Mouse (Mus musculus) neural tube, embryonic 12.5 days (tissue): ENCODE measurements around the gene P3h3. TPM values are rescaled to one million over a fixed set of nuclear protein-coding genes. Genes with fewer than 3 reads are reported as not detected.

ENCODE experiments used
- ATAC-seq: fragments of 200-750 bp; cut with Nextera tagmentation; 2 replicates; pipeline ENCODE4 v1.8.0; 2017; ENCODE audit warnings: low read depth, mild to moderate bottlenecking, moderate TSS enrichment, moderate library complexity; ENCODE audit not compliant: low FRiP score
- H3K27ac ChIP-seq: fragments of 300-500 bp; sonication (generic); 2 replicates; pipeline ENCODE4 v1.5.1; 2016
- H3K27me3 ChIP-seq: fragments of 300-500 bp; sonication (generic); replicated peaks from 2 replicates; pipeline ENCODE4 v1.6.1; 2016; ENCODE audit warnings: mild to moderate bottlenecking
- H3K36me3 ChIP-seq: fragments of 300-500 bp; sonication (generic); 2 replicates; pipeline ENCODE4 v1.6.1; 2016; ENCODE audit warnings: mild to moderate bottlenecking
- H3K4me1 ChIP-seq: fragments of 300-500 bp; sonication (generic); 2 replicates; pipeline ENCODE4 v1.6.1; 2016
- H3K4me2 ChIP-seq: fragments of 300-500 bp; sonication (generic); replicated peaks from 2 replicates; pipeline ENCODE4 v1.6.1; 2016; ENCODE audit warnings: mild to moderate bottlenecking
- H3K4me3 ChIP-seq: fragments of 300-500 bp; sonication (generic); 2 replicates; pipeline ENCODE4 v1.5.1; 2016
- H3K9ac ChIP-seq: fragments of 300-500 bp; sonication (generic); 2 replicates; pipeline ENCODE4 v1.6.1; 2016; ENCODE audit warnings: mild to moderate bottlenecking
- H3K9me3 ChIP-seq: fragments of 300-500 bp; sonication (generic); 2 replicates; pipeline ENCODE4 v1.6.1; 2016; ENCODE audit warnings: mild to moderate bottlenecking
- WGBS: fragments of 180-500 bp; shearing (Covaris S2); methylation state at CpG from one replicate; pipeline ENCODE4 v1.1.7; 2016; 5-methylcytosine and 5-hydroxymethylcytosine counted together
- polyA plus RNA-seq: library from polyadenylated mRNA; unstranded; fragments of >200 nt; fragmentation: Nextera tagmentation; extraction: Ambion mirVana; gene quantifications from 2 replicates; pipeline ENCODE4 v1.2.1, GENCODE M21; 2016

P3h3 gene
- polyA plus RNA-seq, 1 experiment from 2014 or later: 28.4 TPM

DNA sequence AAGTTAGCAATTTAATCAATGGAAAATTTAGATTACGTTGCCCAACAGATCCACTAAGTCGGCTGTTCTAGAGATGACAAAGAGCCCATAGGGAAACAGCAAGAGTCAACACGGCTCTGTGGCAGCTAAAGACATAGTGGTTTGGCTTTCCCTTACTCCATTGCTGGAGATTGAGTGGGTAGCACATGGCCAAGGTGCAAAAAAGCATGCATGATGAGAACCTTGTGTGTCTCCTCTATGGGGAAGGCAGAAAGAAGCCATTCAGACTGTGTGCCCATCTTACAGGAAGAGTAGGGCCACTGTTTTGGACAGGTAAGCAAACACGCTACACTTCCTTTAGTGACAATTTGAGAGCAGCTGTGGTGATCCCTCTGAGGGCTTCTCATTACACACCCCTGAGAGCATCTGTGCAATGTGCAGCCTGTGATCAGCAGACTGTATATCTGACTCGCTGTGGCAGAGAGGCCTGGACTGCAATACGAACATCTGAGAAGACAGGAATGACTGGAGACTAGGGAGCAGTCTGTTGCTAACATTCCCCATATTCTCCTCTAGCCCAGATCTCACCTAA lies 31.1 kb upstream of the P3h3 start:
- Histone ChIP-seq H3K4me2 (no peak overlapping the region), H3K4me1 (no peaks in the 10 kb centered on the region), H3K4me3 (no peak overlapping the region), H3K27ac (no peak overlapping the region), H3K9ac (no peak overlapping the region), H3K36me3 (no peaks in the 10 kb centered on the region), H3K9me3 (no peaks in the 10 kb centered on the region), H3K27me3 (no peaks in the 10 kb centered on the region)
- ATAC-seq: no peak
- 90% methylated on average over 6 of the region's 6 CpGs for WGBS

GRCm38 (mm10) chr6:124887986-124888385 lies 30.4 kb upstream of the P3h3 start, which contains the start of gene Cd4:
TSS of gene Cd4 (minus strand) at chr6:124888221.
- Histone ChIP-seq H3K27me3 (no peaks in the 10 kb centered on the region), H3K27ac (no peak within 1 kb of the TSS), H3K4me2 (no peak within 1 kb of the TSS), H3K36me3 (no peaks in the 10 kb centered on the region), H3K9ac (no peak within 1 kb of the TSS), H3K9me3 (no peaks in the 10 kb centered on the region), H3K4me1 (no peaks in the 10 kb centered on the region), H3K4me3 (no peak within 1 kb of the TSS)
- WGBS: 88% methylated on average over 9 of the region's 9 CpGs
- no peak for ATAC-seq

GRCm38 (mm10) chr6:124885956-124886381 lies 28.4 kb upstream of the P3h3 start:
- H3K4me2 ChIP-seq: no peak overlapping the region
- no peak for ATAC-seq
- 95% methylated on average over 8 of the region's 8 CpGs for WGBS

GRCm38 (mm10) chr6:124884714-124885500 lies 27.4 kb upstream of the P3h3 start:
- Histone ChIP-seq H3K4me1 (no peaks in the 10 kb centered on the region), H3K27ac (no peak overlapping the region), H3K9ac (no peak overlapping the region), H3K4me2 (no peak overlapping the region), H3K36me3 (no peaks in the 10 kb centered on the region), H3K27me3 (no peaks in the 10 kb centered on the region), H3K4me3 (no peak overlapping the region), H3K9me3 (no peaks in the 10 kb centered on the region)
- ATAC-seq: no peak
- 76% methylated on average over 10 of the region's 10 CpGs for WGBS

More at GRCm38 (mm10) chr6:124885956-124886381, 28.4 kb upstream of the P3h3 start:
- Histone ChIP-seq H3K36me3 (no peaks in the 10 kb centered on the region), H3K27ac (no peak overlapping the region), H3K4me3 (no peak overlapping the region), H3K4me1 (no peaks in the 10 kb centered on the region), H3K9me3 (no peaks in the 10 kb centered on the region), H3K27me3 (no peaks in the 10 kb centered on the region), H3K9ac (no peak overlapping the region)

DNA sequence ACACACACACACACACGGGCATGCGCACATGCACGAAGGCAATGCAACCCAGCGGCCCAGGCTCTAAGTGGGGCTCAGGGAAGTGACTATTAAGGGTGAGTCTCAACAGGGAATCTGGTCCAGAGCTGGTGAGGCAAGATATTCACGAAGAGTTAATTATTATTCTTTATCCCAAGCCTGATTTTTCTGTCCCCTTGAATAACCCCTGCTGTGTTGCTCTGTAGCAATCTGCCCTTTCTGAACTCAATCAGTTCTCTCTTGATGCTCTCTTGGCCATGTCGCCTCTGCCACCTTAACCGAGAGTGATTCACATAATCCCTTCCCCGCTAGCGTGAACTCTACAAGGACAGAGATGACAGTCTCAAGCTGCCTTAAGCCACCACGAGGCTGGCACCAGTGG lies 25.8 kb upstream of the P3h3 start:
- Histone ChIP-seq H3K27ac (no peak overlapping the region), H3K9ac (no peak overlapping the region), H3K27me3 (no peaks in the 10 kb centered on the region), H3K4me2 (no peak overlapping the region), H3K4me3 (no peak overlapping the region), H3K36me3 (no peaks in the 10 kb centered on the region), H3K9me3 (no peaks in the 10 kb centered on the region), H3K4me1 (no peaks in the 10 kb centered on the region)
- WGBS: 85% methylated on average over 10 of the region's 10 CpGs
- no peak for ATAC-seq

GRCm38 (mm10) chr6:124881821-124882220 lies 24.3 kb upstream of the P3h3 start:
- Histone ChIP-seq H3K27ac (no peak overlapping the region), H3K4me3 (no peak overlapping the region), H3K36me3 (no peaks in the 10 kb centered on the region), H3K9me3 (no peaks in the 10 kb centered on the region), H3K9ac (no peak overlapping the region), H3K4me1 (no peaks in the 10 kb centered on the region), H3K4me2 (no peak overlapping the region), H3K27me3 (no peaks in the 10 kb centered on the region)
- 93% methylated on average over 9 of the region's 9 CpGs for WGBS
- no peak for ATAC-seq

DNA sequence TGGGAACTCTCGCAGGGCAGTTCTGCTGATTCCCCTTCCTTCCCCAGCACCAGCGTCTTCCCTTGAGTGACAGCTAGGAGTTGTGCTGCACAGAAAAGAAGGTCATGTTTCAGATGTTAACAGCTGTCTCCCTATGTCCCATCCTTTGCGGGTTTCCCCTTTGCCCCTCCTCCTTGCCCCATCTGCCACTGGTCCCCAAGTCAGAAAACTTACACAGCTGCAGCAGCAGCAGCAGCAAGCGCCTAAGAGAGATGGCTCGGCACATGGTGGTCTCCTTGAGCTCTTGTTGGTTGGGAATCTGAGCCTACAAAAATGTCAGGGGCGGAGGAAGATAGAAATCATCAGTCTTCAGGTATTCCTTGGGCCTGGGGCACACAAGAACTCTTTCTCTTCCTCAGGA lies 21.8 kb upstream of the P3h3 start:
- 60% methylated on average over 6 of the region's 6 CpGs for WGBS
- H3K9ac ChIP-seq: no peak overlapping the region
- no peaks in the 10 kb centered on the region for H3K9me3 ChIP-seq
- no peaks in the 10 kb centered on the region for H3K36me3 ChIP-seq
- no peak for ATAC-seq
- no peak overlapping the region for H3K27ac ChIP-seq
- H3K27me3 ChIP-seq: no peaks in the 10 kb centered on the region
- H3K4me2 ChIP-seq: no peak overlapping the region
- H3K4me1 ChIP-seq: no peaks in the 10 kb centered on the region
- no peak overlapping the region for H3K4me3 ChIP-seq

- H3K9ac ChIP-seq: no peak overlapping the region
- no peaks in the 10 kb centered on the region for H3K36me3 ChIP-seq
- ATAC-seq: no peak
- H3K27ac ChIP-seq: no peak overlapping the region
- no peaks in the 10 kb centered on the region for H3K27me3 ChIP-seq
- no peak overlapping the region for H3K4me2 ChIP-seq
- no peaks in the 10 kb centered on the region for H3K9me3 ChIP-seq
- WGBS: 57% methylated on average over 3 of the region's 3 CpGs
- H3K4me1 ChIP-seq: no peaks in the 10 kb centered on the region
- H3K4me3 ChIP-seq: no peak overlapping the region
Measured at GRCm38 (mm10) chr6:124874348-124874747, 16.8 kb upstream of the P3h3 start.

DNA sequence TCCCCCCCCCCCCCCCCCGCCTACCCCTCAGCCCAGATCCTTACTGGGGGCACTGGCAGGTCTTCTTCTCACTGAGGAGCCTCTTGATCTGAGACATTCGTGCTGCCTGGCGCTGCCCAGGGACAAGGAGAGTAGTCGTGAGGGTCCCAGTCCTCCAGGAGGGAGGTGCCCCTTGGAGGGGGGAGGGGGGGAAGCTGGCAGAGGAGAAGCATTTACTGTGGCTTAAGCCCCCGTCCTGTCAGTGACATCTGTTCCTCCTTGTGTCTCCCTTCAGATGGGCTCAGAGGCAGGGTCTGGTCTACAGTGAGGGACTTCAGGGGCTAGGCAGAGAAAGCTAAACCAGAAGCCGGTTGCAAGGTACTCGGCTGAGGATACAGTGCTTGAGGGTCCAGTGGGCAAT lies 9.0 kb upstream of the P3h3 start:
- no peak for ATAC-seq
- WGBS: 58% methylated on average over 6 of the region's 7 CpGs
- no peak overlapping the region for H3K9ac ChIP-seq

DNA sequence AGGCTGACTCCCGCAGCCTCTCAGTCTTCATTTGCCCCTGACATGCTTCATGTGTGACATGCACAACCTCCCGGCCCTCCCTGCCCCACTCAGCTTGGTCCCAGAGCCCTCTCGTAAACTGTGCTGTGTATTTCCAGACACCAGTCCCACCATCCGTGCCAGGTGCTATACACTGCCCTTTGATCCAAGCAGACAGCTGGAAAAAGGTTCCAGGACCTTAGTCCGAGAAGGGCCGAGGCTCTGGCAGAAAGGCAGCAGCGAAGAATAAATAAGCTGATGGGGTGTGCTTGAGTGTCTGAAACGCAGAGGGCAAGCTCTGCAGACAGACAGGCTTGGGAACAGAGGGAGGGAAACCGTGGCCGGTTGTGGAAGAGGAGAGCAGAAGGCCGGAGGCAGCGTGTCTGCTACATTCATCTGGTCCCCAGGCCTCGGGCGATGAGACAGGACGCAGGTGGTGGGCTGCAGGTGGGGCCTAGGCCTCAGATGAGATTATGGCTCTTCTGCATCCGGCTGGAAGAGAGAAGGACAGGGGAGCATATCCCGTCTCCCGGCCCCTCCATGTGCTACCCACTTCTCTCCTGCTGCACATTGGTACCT lies 8.3 kb upstream of the P3h3 start:
- Histone ChIP-seq H3K27me3 (no peaks in the 10 kb centered on the region), H3K4me1 (peaks cover 46% of the 10 kb centered on the region), H3K4me3 (no peak overlapping the region), H3K9me3 (no peaks in the 10 kb centered on the region), H3K9ac (0 out of 2 replicates have a peak overlapping the region, but pooled peaks have one; percentile 21), H3K4me2 (no peak overlapping the region), H3K36me3 (no peaks in the 10 kb centered on the region), H3K27ac (no peak overlapping the region)
- no peak for ATAC-seq
- 60% methylated on average over 18 of the region's 18 CpGs for WGBS

More for the DNA sequence above, 9.0 kb upstream of the P3h3 start:
- no peaks in the 10 kb centered on the region for H3K27me3 ChIP-seq
- no peaks in the 10 kb centered on the region for H3K9me3 ChIP-seq
- no peak overlapping the region for H3K4me3 ChIP-seq
- no peaks in the 10 kb centered on the region for H3K36me3 ChIP-seq
- H3K4me2 ChIP-seq: no peak overlapping the region
- H3K4me1 ChIP-seq: peaks cover 40% of the 10 kb centered on the region
- no peak overlapping the region for H3K27ac ChIP-seq

DNA sequence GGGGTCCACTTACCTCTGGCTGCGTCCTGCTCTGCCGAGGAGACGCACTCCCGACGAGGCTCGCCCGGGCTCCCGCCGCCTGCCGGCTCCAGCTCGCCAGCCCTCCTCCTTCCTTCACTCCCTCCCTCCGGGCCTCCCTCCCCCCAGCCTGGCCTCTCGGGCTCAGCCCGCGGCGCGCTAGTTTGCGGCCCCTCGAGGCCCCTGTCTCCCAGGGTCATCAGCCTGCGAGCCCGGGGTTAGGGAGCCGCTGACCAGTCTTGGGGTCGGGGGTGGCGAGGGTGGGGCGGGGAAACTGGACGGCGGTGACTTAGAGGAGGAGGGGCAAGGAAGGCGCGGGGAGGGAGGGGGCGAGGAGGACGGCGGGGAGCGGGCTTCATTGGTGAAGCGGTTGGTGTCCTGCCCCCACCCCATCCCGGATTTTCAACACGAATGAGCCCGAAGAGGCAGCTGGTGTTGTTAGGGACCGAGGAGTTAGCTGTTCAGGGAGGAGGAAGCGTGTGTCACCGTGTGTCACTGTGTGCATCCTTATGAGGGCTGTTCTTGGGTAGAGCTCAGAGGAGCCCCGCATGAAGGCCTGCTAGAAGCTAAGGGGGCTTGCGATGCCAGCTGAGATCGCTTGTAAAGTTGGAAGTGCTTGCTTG lies 6.2 kb upstream of the P3h3 start, which contains the start of gene Gpr162:
Gene Gpr162 (minus strand): TSS at position 326 of the 641 bp plus-strand sequence.
- under 1% methylated on average over 43 of the region's 43 CpGs for WGBS
- peak within 1 kb of the TSS; percentile 82 for H3K9ac ChIP-seq
- ATAC-seq: peak; percentile 67

DNA sequence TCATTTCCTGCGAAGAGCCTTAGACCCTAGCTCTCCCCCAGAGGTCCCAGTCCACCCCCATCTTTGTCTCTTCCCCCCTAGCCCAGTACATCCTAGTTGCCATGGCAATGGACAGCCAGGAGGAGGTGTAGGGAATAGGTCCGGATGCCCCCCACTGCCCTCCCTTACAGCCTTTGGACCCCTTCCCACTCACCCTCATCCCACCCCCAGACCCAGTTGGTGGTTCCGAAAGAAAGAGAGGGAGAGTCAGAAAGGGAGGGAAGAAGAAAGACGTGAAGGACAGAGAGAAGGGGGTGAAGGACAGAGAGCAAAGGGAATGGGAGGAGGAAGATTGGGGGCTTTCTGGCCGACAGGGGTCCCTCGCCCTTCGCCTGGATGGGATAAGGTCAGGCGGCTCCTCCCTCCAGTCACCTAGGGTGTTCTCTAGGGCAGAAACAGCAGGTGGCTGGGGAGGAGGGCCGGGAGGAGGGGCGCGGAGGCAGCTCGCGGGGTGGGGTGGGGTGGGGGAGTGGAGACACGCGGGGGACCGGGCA lies 5.6 kb upstream of the P3h3 start:
- Histone ChIP-seq H3K9ac (peak overlapping the region; percentile 82), H3K9me3 (no peaks in the 10 kb centered on the region), H3K4me3 (peak overlapping the region; percentile 58), H3K27ac (peak overlapping the region; percentile 81), H3K4me2 (peak overlapping the region; percentile 88), H3K4me1 (peaks cover 65% of the 10 kb centered on the region), H3K27me3 (no peaks in the 10 kb centered on the region), H3K36me3 (no peaks in the 10 kb centered on the region)
- 1% methylated on average over 12 of the region's 16 CpGs for WGBS
- peak; percentile 19 for ATAC-seq

More for the DNA sequence above, 6.2 kb upstream of the P3h3 start, which contains the start of gene Gpr162:
- Histone ChIP-seq H3K4me2 (peak within 1 kb of the TSS; percentile 88), H3K27ac (peak within 1 kb of the TSS; percentile 81), H3K36me3 (no peaks in the 10 kb centered on the region), H3K4me1 (peaks cover 60% of the 10 kb centered on the region), H3K27me3 (no peaks in the 10 kb centered on the region), H3K4me3 (peak within 1 kb of the TSS; percentile 58), H3K9me3 (no peaks in the 10 kb centered on the region)
